Mouse (Mus musculus): ENCODE measurements around the gene Lrrc28. TPM values are rescaled to one million over a fixed set of nuclear protein-coding genes. Genes with fewer than 3 reads are reported as not detected.

Gene Lrrc28
- total and polyA plus RNA-seq, 3 experiments = 14.1 to 20.5 (median 16.4) TPM

GRCm38 (mm10) chr7:67607669-67608347 lies 37.3 kb downstream of the Lrrc28 start:
- H3K27ac ChIP-seq = no peak overlapping the region
- peaks cover under 1% of the 10 kb centered on the region; the same call in 1 of the 2 replicates for H3K4me1 ChIP-seq (ENCODE audit: control insufficient read depth, insufficient read depth, low read length)
- TF ChIP-seq EP300 (IDR thresholded peaks at IDR 0.05; ENCODE audit: insufficient read depth, low read depth, low read length) (no peak), POLR2A (IDR thresholded peaks at IDR 0.05; ENCODE audit: insufficient read depth, low read depth, low read length) (no peak), CTCF (IDR thresholded peaks at IDR 0.05) (no peak)
- H3K4me3 ChIP-seq = no peak overlapping the region
- H3K79me2 ChIP-seq (replicated peaks; ENCODE audit: control insufficient read depth, insufficient read depth, low read length) = no peaks in the 10 kb centered on the region; the same call in 1 of the 2 replicates
- DNase-seq = no peak
- H3K27me3 ChIP-seq (ENCODE audit: control insufficient read depth, insufficient read depth, low read length) = no peaks in the 10 kb centered on the region
- no peak overlapping the region for H3K9ac ChIP-seq (ENCODE audit: low read depth, low read length)
- H3K36me3 ChIP-seq (ENCODE audit: control insufficient read depth, insufficient read depth, low read length) = no peaks in the 10 kb centered on the region
- intact Hi-C loops (cut with DNase I) = no loop called here
- WGBS = 90% methylated on average over 5 of the region's 5 CpGs

DNA sequence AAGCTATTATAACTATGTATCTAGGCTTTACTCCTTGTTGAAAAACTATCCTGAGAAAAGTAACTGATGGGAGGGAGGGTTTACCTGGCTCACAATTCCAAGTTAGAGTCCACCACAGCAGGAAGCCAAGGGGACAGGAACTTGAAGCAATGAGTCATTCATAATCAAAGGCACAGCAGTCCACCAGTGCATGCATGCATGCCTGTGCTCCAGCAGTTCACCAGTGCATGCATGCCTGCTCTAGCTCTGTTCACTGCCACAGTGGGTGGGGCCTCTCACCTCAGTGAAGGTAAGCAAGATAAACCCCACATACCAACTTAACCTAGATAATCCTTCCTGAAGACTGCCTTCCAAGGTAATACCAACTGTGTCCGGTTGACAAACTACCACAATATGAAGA lies 38.8 kb downstream of the Lrrc28 start:
- DNase-seq = no peak
- no peaks in the 10 kb centered on the region for H3K4me1 ChIP-seq (ENCODE audit: control insufficient read depth, insufficient read depth, low read length)
- H3K36me3 ChIP-seq (ENCODE audit: control insufficient read depth, insufficient read depth, low read length) = no peaks in the 10 kb centered on the region
- no peaks in the 10 kb centered on the region; the same call in 1 of the 2 replicates for H3K79me2 ChIP-seq (replicated peaks; ENCODE audit: control insufficient read depth, insufficient read depth, low read length)
- TF ChIP-seq POLR2A (IDR thresholded peaks at IDR 0.05; ENCODE audit: insufficient read depth, low read depth, low read length) (no peak), CTCF (IDR thresholded peaks at IDR 0.05) (no peak), EP300 (IDR thresholded peaks at IDR 0.05; ENCODE audit: insufficient read depth, low read depth, low read length) (no peak)
- no peak overlapping the region for H3K4me3 ChIP-seq
- 93% methylated on average over 1 of the region's 1 CpGs for WGBS
- no peak overlapping the region for H3K27ac ChIP-seq
- H3K9ac ChIP-seq (ENCODE audit: low read depth, low read length) = no peak overlapping the region
- intact Hi-C loops (cut with DNase I) = no loop called here
- no peaks in the 10 kb centered on the region for H3K27me3 ChIP-seq (ENCODE audit: control insufficient read depth, insufficient read depth, low read length)

DNA sequence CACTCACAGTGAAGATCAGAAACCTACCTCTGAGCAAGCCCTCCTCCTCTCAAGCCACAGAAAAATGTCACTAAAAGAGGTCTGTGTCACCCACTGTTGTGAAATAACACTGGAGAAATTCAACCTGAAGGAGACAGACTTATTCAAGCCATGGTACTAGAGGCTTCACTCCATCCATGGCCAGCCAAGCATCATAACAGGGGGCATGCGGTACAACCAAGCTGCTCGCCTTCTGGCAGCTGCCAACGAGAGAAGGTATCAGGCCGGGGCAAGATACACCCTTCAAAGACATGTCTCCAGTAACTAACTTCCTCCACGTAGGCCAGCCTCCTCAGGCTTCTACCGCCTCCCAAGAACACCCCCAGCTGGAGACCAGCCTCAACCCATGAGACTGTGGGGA lies 40.0 kb downstream of the Lrrc28 start:
- Histone ChIP-seq H3K4me1 (ENCODE audit: control insufficient read depth, insufficient read depth, low read length) (no peaks in the 10 kb centered on the region), H3K79me2 (replicated peaks; ENCODE audit: control insufficient read depth, insufficient read depth, low read length) (no peaks in the 10 kb centered on the region; the same call in 1 of the 2 replicates), H3K9ac (ENCODE audit: low read depth, low read length) (no peak overlapping the region), H3K36me3 (ENCODE audit: control insufficient read depth, insufficient read depth, low read length) (no peaks in the 10 kb centered on the region), H3K27me3 (ENCODE audit: control insufficient read depth, insufficient read depth, low read length) (no peaks in the 10 kb centered on the region), H3K4me3 (no peak overlapping the region), H3K27ac (no peak overlapping the region)
- no peak for DNase-seq
- no peak for TF ChIP-seq EP300 (IDR thresholded peaks at IDR 0.05; ENCODE audit: insufficient read depth, low read depth, low read length)
- no peak for TF ChIP-seq POLR2A (IDR thresholded peaks at IDR 0.05; ENCODE audit: insufficient read depth, low read depth, low read length)
- TF ChIP-seq CTCF (IDR thresholded peaks at IDR 0.05) = no peak
- intact Hi-C loops (cut with DNase I) = no loop called here
- 89% methylated on average over 6 of the region's 6 CpGs for whole genome bisulfite sequencing

DNA sequence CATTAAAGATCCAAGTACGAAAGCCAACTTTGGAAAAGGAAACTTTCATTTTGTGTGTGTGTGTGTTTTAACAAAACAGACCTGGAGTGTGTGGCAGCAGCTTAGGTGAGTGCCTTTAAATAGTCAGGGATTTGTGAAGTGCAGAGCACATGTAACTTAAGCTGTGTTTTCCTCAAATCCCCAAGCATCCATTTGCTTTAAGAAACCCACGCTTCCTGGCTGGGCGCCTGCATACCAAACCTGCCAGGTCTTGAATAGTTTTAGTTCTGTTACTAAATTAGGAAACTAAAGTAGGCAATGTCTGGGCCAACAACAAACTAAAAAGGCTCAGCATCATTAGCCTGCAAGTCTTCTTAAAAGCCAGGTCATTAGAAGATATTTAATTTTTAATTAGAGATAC lies 47.0 kb downstream of the Lrrc28 start:
- 43% methylated on average over 3 of the region's 3 CpGs for WGBS
- Histone ChIP-seq H3K9ac (ENCODE audit: low read depth, low read length) (no peak overlapping the region), H3K4me1 (ENCODE audit: control insufficient read depth, insufficient read depth, low read length) (peaks cover 6% of the 10 kb centered on the region), H3K27me3 (ENCODE audit: control insufficient read depth, insufficient read depth, low read length) (no peaks in the 10 kb centered on the region), H3K27ac (peak overlapping the region; percentile 42), H3K36me3 (ENCODE audit: control insufficient read depth, insufficient read depth, low read length) (peaks cover 2% of the 10 kb centered on the region), H3K4me3 (no peak overlapping the region), H3K79me2 (replicated peaks; ENCODE audit: control insufficient read depth, insufficient read depth, low read length) (peaks cover 2% of the 10 kb centered on the region; the same call in 1 of the 2 replicates)
- intact Hi-C loops (cut with DNase I) = no loop called here
- peak in 1 of 2 experiments; percentile 38 for DNase-seq
- no peak for TF ChIP-seq EP300 (IDR thresholded peaks at IDR 0.05; ENCODE audit: insufficient read depth, low read depth, low read length)
- TF ChIP-seq CTCF (IDR thresholded peaks at IDR 0.05) = no peak
- no peak for TF ChIP-seq POLR2A (IDR thresholded peaks at IDR 0.05; ENCODE audit: insufficient read depth, low read depth, low read length)

- Histone ChIP-seq H3K27ac (no peak overlapping the region), H3K36me3 (ENCODE audit: control insufficient read depth, insufficient read depth, low read length) (peaks cover 2% of the 10 kb centered on the region), H3K9ac (ENCODE audit: low read depth, low read length) (no peak overlapping the region), H3K79me2 (replicated peaks; ENCODE audit: control insufficient read depth, insufficient read depth, low read length) (peaks cover 2% of the 10 kb centered on the region; the same call in 1 of the 2 replicates), H3K27me3 (ENCODE audit: control insufficient read depth, insufficient read depth, low read length) (no peaks in the 10 kb centered on the region), H3K4me1 (ENCODE audit: control insufficient read depth, insufficient read depth, low read length) (peaks cover 6% of the 10 kb centered on the region), H3K4me3 (no peak overlapping the region)
- TF ChIP-seq POLR2A (IDR thresholded peaks at IDR 0.05; ENCODE audit: insufficient read depth, low read depth, low read length) = no peak
- TF ChIP-seq CTCF (IDR thresholded peaks at IDR 0.05) = no peak
- no peak for TF ChIP-seq EP300 (IDR thresholded peaks at IDR 0.05; ENCODE audit: insufficient read depth, low read depth, low read length)
- intact Hi-C loops (cut with DNase I) = no loop called here
- WGBS = 67% methylated on average over 1 of the region's 1 CpGs
- DNase-seq = no peak
Measured at GRCm38 (mm10) chr7:67596961-67597360, 48.1 kb downstream of the Lrrc28 start.

DNA sequence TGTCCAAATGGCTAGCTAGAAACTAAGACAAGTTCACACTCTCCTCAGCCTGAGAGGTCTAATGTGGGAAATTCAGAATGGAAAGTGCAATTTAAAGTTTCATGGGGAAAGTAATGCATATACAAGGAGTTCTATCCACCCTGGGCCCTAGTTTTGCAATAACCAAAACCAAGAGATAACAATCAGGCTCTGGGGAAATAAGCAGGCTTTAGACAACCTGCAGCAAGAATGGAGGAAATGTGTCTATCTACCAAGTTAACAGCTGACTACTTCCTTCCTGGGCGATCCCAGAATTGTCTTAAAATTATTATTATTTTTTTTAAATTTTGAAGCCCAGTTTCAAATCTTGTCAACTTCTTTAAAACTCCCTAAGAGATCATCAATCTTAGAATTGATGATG lies 48.7 kb downstream of the Lrrc28 start:
- TF ChIP-seq CTCF (IDR thresholded peaks at IDR 0.05) (no peak), POLR2A (IDR thresholded peaks at IDR 0.05; ENCODE audit: insufficient read depth, low read depth, low read length) (no peak), EP300 (IDR thresholded peaks at IDR 0.05; ENCODE audit: insufficient read depth, low read depth, low read length) (no peak)
- Histone ChIP-seq H3K79me2 (replicated peaks; ENCODE audit: control insufficient read depth, insufficient read depth, low read length) (peaks cover 2% of the 10 kb centered on the region; the same call in 1 of the 2 replicates), H3K36me3 (ENCODE audit: control insufficient read depth, insufficient read depth, low read length) (peaks cover 2% of the 10 kb centered on the region), H3K9ac (ENCODE audit: low read depth, low read length) (no peak overlapping the region), H3K4me1 (ENCODE audit: control insufficient read depth, insufficient read depth, low read length) (peaks cover 6% of the 10 kb centered on the region), H3K27me3 (ENCODE audit: control insufficient read depth, insufficient read depth, low read length) (no peaks in the 10 kb centered on the region), H3K27ac (no peak overlapping the region), H3K4me3 (no peak overlapping the region)
- WGBS = 63% methylated on average over 1 of the region's 1 CpGs
- intact Hi-C loops (cut with DNase I) = no loop called here
- no peak for DNase-seq
